Mouse (Mus musculus): Measurements from ENCODE around the gene Zdhhc20. TPM values are rescaled to one million over a fixed set of nuclear protein-coding genes. Genes with fewer than 3 reads are reported as not detected.
A peak's percentile ranks its signal among the peaks of the same experiment; 100 is the strongest.

The Zdhhc20 gene
- total RNA-seq, 2 experiments from 2014 or later: 29.2 to 31.3 TPM

GRCm38 (mm10) chr14:57827284-57827683, 62.8 kb downstream of the Zdhhc20 start:
- no peak for DNase-seq (ENCODE audit: low spot score in 2 of 2)

- DNase-seq (ENCODE audit: low spot score in 2 of 2): peak; percentile 93
Observed at GRCm38 (mm10) chr14:57825788-57826751, 64.0 kb downstream of the Zdhhc20 start, which contains the start of the genes Ska3 and Mrpl57. Gene Ska3, minus strand, starts transcription at chr14:57826185. Gene Mrpl57, plus strand, starts transcription at chr14:57826234.

- DNase-seq (ENCODE audit: low spot score in 2 of 2): no peak
Observed at GRCm38 (mm10) chr14:57820839-57821238, 69.2 kb downstream of the Zdhhc20 start.

- no peak for DNase-seq (ENCODE audit: low spot score in 2 of 2)
Observed at GRCm38 (mm10) chr14:57811844-57812243, 78.2 kb downstream of the Zdhhc20 start.

GRCm38 (mm10) chr14:57810886-57811285, 79.2 kb downstream of the Zdhhc20 start:
- no peak for DNase-seq (ENCODE audit: low spot score in 2 of 2)

GRCm38 (mm10) chr14:57808558-57808957, 81.5 kb downstream of the Zdhhc20 start:
- no peak for DNase-seq (ENCODE audit: low spot score in 2 of 2)

- no peak for DNase-seq (ENCODE audit: low spot score in 2 of 2)
Observed at GRCm38 (mm10) chr14:57803731-57804130, 86.3 kb downstream of the Zdhhc20 start.

- peak; percentile 94 to 96 for DNase-seq (ENCODE audit: low spot score in 2 of 2)
Observed at GRCm38 (mm10) chr14:57797991-57798931, 91.8 kb downstream of the Zdhhc20 start, which contains the start of gene Sap18. Gene Sap18, plus strand, starts transcription at chr14:57798180.

- peak in 1 of 2 experiments; percentile 28 for DNase-seq (ENCODE audit: low spot score in 2 of 2)
Observed at GRCm38 (mm10) chr14:57797551-57797950, 92.5 kb downstream of the Zdhhc20 start.

GRCm38 (mm10) chr14:57791171-57791570, 98.9 kb downstream of the Zdhhc20 start:
- no peak for DNase-seq (ENCODE audit: low spot score in 2 of 2)

GRCm38 (mm10) chr14:57789759-57790158, 100.3 kb downstream of the Zdhhc20 start:
- DNase-seq (ENCODE audit: low spot score in 2 of 2): no peak

GRCm38 (mm10) chr14:57789311-57789710, 100.8 kb downstream of the Zdhhc20 start:
- no peak for DNase-seq (ENCODE audit: low spot score in 2 of 2)

GRCm38 (mm10) chr14:57787406-57787805, 102.7 kb downstream of the Zdhhc20 start:
- DNase-seq (ENCODE audit: low spot score in 2 of 2): no peak

Small RNA genes within 50 kb of the gene (microRNA-seq; reads per million reads assigned to microRNA genes)
- gene Mir3077: 1.6 to 1.8 reads per million in 2 experiments

Other genes with a start within 250 kb of the Zdhhc20 start
- gene Xpo4, start 224.8 kb downstream of the Zdhhc20 start, total RNA-seq (2021): 10 to 100 TPM; 15.2 to 15.5 TPM
- not detected for gene Gm49361, start 144.2 kb downstream of the Zdhhc20 start, total RNA-seq (2021)
- 10 to 100 TPM; 20.7 to 25.5 TPM for gene Lats2, start 131.9 kb downstream of the Zdhhc20 start, total RNA-seq (2021)
- gene Sap18, start 92.1 kb downstream of the Zdhhc20 start, total RNA-seq (2021): 10 to 100 TPM; 23.2 to 42.1 TPM
- gene Ska3, start 64.1 kb downstream of the Zdhhc20 start, total RNA-seq (2021): 1 to 10 TPM; 2.1 to 3.2 TPM
- gene Mrpl57, start 64.0 kb downstream of the Zdhhc20 start, total RNA-seq (2021): 10 to 100 TPM; 83.5 to 88.0 TPM
- gene Micu2, start 109.0 kb upstream of the Zdhhc20 start, total RNA-seq (2021): 10 to 100 TPM; 33.5 to 34.4 TPM
- 10 to 100 TPM; 15.8 to 16.9 TPM for gene Fgf9, start 180.3 kb upstream of the Zdhhc20 start, total RNA-seq (2021)